Mouse (Mus musculus): ENCODE measurements at regions not wholly inside any gene's neighbourhood (a gene's known extent, or its start where the extent isn't known, plus 50 kb on each side); places are given as distances from the start of the nearest gene placed in this dataset.
"Not testable (repeated sequence)": the region's sequence is repeated elsewhere in the genome, so short reads cannot be mapped to it uniquely, and the experiment has no call there.

- no peak for TF ChIP-seq GATA1 (IDR thresholded peaks at IDR 0.05; ENCODE audit: borderline replicate concordance, low read length)
- no peak for TF ChIP-seq GATA2 (IDR thresholded peaks at IDR 0.05; ENCODE audit: borderline replicate concordance, low read depth, low read length)
- no peak for TF ChIP-seq TAL1 (conservative IDR thresholded peaks at IDR 0.05; ENCODE audit: low read depth, low read length)
- no peak for TF ChIP-seq CTCF (IDR thresholded peaks at IDR 0.05; ENCODE audit: low read depth, low read length)
- no peak for TF ChIP-seq POLR2AphosphoS5 (IDR thresholded peaks at IDR 0.05; ENCODE audit: insufficient replicate concordance, low read depth, low read length)
- H3K27me3 ChIP-seq (ENCODE audit: insufficient read depth, low read length) = no peaks in the 10 kb centered on the region
- no peak for ATAC-seq (ENCODE audit: extremely low read depth, insufficient number of reproducible peaks, low FRiP score, poor library complexity, severe bottlenecking)
- no peaks in the 10 kb centered on the region for H3K9me3 ChIP-seq (replicated peaks)
- no peaks in the 10 kb centered on the region for H3K36me3 ChIP-seq (replicated peaks)
- H3K4me3 ChIP-seq (ENCODE audit: low read depth, low read length) = no peak overlapping the region
- no peak for DNase-seq (ENCODE audit: low spot score)
- no peaks in the 10 kb centered on the region for H3K4me1 ChIP-seq (ENCODE audit: insufficient read depth, low read depth, low read length)
These were observed 559.4 kb upstream of the Adamts5 start for GRCm38 (mm10) chr16:86461073-86461472.

GRCm38 (mm10) chr16:86456649-86457048 lies 555.0 kb upstream of the Adamts5 start:
- TF ChIP-seq GATA2 (IDR thresholded peaks at IDR 0.05; ENCODE audit: borderline replicate concordance, low read depth, low read length) = no peak
- no peak for TF ChIP-seq TAL1 (conservative IDR thresholded peaks at IDR 0.05; ENCODE audit: low read depth, low read length)
- no peak for TF ChIP-seq POLR2AphosphoS5 (IDR thresholded peaks at IDR 0.05; ENCODE audit: insufficient replicate concordance, low read depth, low read length)
- TF ChIP-seq CTCF (IDR thresholded peaks at IDR 0.05; ENCODE audit: low read depth, low read length) = no peak
- no peak for TF ChIP-seq GATA1 (IDR thresholded peaks at IDR 0.05; ENCODE audit: borderline replicate concordance, low read length)
- ATAC-seq (ENCODE audit: extremely low read depth, insufficient number of reproducible peaks, low FRiP score, poor library complexity, severe bottlenecking) (no peak), DNase-seq (ENCODE audit: low spot score) (no peak)
- no peaks in the 10 kb centered on the region for H3K36me3 ChIP-seq (replicated peaks)
- H3K9me3 ChIP-seq (replicated peaks) = no peaks in the 10 kb centered on the region
- H3K4me1 ChIP-seq (ENCODE audit: insufficient read depth, low read depth, low read length) = no peaks in the 10 kb centered on the region
- no peak overlapping the region for H3K4me3 ChIP-seq (ENCODE audit: low read depth, low read length)
- H3K27me3 ChIP-seq (ENCODE audit: insufficient read depth, low read length) = no peaks in the 10 kb centered on the region

- Histone ChIP-seq H3K4me3 (ENCODE audit: low read depth, low read length) (no peak overlapping the region), H3K36me3 (replicated peaks) (no peaks in the 10 kb centered on the region), H3K27me3 (ENCODE audit: insufficient read depth, low read length) (no peaks in the 10 kb centered on the region), H3K4me1 (ENCODE audit: insufficient read depth, low read depth, low read length) (no peaks in the 10 kb centered on the region), H3K9me3 (replicated peaks) (no peaks in the 10 kb centered on the region)
- no peak for ATAC-seq (ENCODE audit: extremely low read depth, insufficient number of reproducible peaks, low FRiP score, poor library complexity, severe bottlenecking)
- DNase-seq (ENCODE audit: low spot score) = no peak
- TF ChIP-seq TAL1 (conservative IDR thresholded peaks at IDR 0.05; ENCODE audit: low read depth, low read length) = no peak
- TF ChIP-seq GATA1 (IDR thresholded peaks at IDR 0.05; ENCODE audit: borderline replicate concordance, low read length) = no peak
- no peak for TF ChIP-seq POLR2AphosphoS5 (IDR thresholded peaks at IDR 0.05; ENCODE audit: insufficient replicate concordance, low read depth, low read length)
- no peak for TF ChIP-seq GATA2 (IDR thresholded peaks at IDR 0.05; ENCODE audit: borderline replicate concordance, low read depth, low read length)
- no peak for TF ChIP-seq CTCF (IDR thresholded peaks at IDR 0.05; ENCODE audit: low read depth, low read length)
These were observed 553.2 kb upstream of the Adamts5 start for GRCm38 (mm10) chr16:86454810-86455209.

- no peaks in the 10 kb centered on the region for H3K36me3 ChIP-seq (replicated peaks)
- no peak for ATAC-seq (ENCODE audit: extremely low read depth, insufficient number of reproducible peaks, low FRiP score, poor library complexity, severe bottlenecking)
- no peaks in the 10 kb centered on the region for H3K4me1 ChIP-seq (ENCODE audit: insufficient read depth, low read depth, low read length)
- no peaks in the 10 kb centered on the region for H3K9me3 ChIP-seq (replicated peaks)
- H3K27me3 ChIP-seq (ENCODE audit: insufficient read depth, low read length) = no peaks in the 10 kb centered on the region
- no peak for DNase-seq (ENCODE audit: low spot score)
- H3K4me3 ChIP-seq (ENCODE audit: low read depth, low read length) = no peak overlapping the region
- TF ChIP-seq GATA1 (IDR thresholded peaks at IDR 0.05; ENCODE audit: borderline replicate concordance, low read length) (no peak), TAL1 (conservative IDR thresholded peaks at IDR 0.05; ENCODE audit: low read depth, low read length) (no peak), CTCF (IDR thresholded peaks at IDR 0.05; ENCODE audit: low read depth, low read length) (no peak), POLR2AphosphoS5 (IDR thresholded peaks at IDR 0.05; ENCODE audit: insufficient replicate concordance, low read depth, low read length) (no peak)
These were observed 552.4 kb upstream of the Adamts5 start for GRCm38 (mm10) chr16:86454031-86454430.

- H3K36me3 ChIP-seq (replicated peaks) = no peaks in the 10 kb centered on the region
- DNase-seq (ENCODE audit: low spot score) = no peak
- H3K4me3 ChIP-seq (ENCODE audit: low read depth, low read length) = no peak overlapping the region
- no peaks in the 10 kb centered on the region for H3K4me1 ChIP-seq (ENCODE audit: insufficient read depth, low read depth, low read length)
- no peaks in the 10 kb centered on the region for H3K27me3 ChIP-seq (ENCODE audit: insufficient read depth, low read length)
- TF ChIP-seq TAL1 (conservative IDR thresholded peaks at IDR 0.05; ENCODE audit: low read depth, low read length) (no peak), POLR2AphosphoS5 (IDR thresholded peaks at IDR 0.05; ENCODE audit: insufficient replicate concordance, low read depth, low read length) (no peak), GATA1 (IDR thresholded peaks at IDR 0.05; ENCODE audit: borderline replicate concordance, low read length) (no peak), GATA2 (IDR thresholded peaks at IDR 0.05; ENCODE audit: borderline replicate concordance, low read depth, low read length) (no peak), CTCF (IDR thresholded peaks at IDR 0.05; ENCODE audit: low read depth, low read length) (no peak)
- ATAC-seq (ENCODE audit: extremely low read depth, insufficient number of reproducible peaks, low FRiP score, poor library complexity, severe bottlenecking) = no peak
- 0 out of 2 replicates have a peak, but pooled peaks cover 2% of the 10 kb centered on the region for H3K9me3 ChIP-seq (replicated peaks)
These were observed 547.0 kb upstream of the Adamts5 start for GRCm38 (mm10) chr16:86448478-86449160.

GRCm38 (mm10) chr16:86419458-86419857 lies 517.8 kb upstream of the Adamts5 start:
- not testable (repeated sequence) for H3K36me3 ChIP-seq (replicated peaks); DNase-seq (ENCODE audit: low spot score); H3K4me1 ChIP-seq (ENCODE audit: insufficient read depth, low read depth, low read length); H3K27me3 ChIP-seq (ENCODE audit: insufficient read depth, low read length); H3K4me3 ChIP-seq (ENCODE audit: low read depth, low read length); ATAC-seq (ENCODE audit: extremely low read depth, insufficient number of reproducible peaks, low FRiP score, poor library complexity, severe bottlenecking); H3K9me3 ChIP-seq (replicated peaks)

Measured in G1E (cell line).